Mouse (Mus musculus) megakaryocyte, embryonic 14.5 days (primary cell): Measurements from ENCODE around the gene Gpc6.

Source experiments
- FLI1 ChIP-seq: IDR thresholded peaks from 2 replicates; pipeline ENCODE4 v1.6.1; 2012; ENCODE audit warnings: low read length, inconsistent platforms, mixed read lengths
- GATA1 ChIP-seq: IDR thresholded peaks from 3 replicates; pipeline ENCODE4 v1.6.1; 2012; ENCODE audit warnings: mixed read lengths, low read length, inconsistent platforms, borderline replicate concordance

DNA sequence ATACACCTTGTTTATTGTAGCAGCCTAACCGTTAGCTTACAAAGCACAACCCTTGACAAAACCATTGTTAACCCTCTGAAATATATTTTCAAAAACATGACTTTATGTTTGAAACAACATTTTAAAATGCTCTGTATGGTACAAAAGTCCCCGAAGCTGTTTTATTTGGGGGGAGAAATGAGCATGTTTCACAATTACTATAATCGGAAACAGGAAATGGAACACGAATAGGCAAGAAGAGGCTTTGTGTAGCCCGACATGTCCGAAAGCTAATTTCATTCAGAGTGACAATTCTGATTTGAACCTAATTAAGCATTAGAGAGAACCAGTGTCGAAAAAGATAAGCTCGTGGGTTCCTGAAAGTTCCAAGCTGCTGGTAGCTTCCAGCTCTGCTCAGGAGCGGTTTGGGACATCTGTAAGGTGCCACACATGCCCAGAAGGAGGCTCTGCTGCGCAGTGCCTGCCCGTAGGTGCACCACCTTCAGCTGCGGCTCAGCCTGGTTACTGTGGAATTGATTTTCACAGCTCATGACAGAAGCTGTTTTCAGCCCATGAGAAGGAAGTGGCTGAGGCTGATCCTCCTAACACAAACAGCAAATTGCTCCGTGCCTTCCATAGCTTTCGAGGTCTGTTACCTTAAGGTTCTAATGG, 12.9 kb downstream of the Gpc6 start:
- TF ChIP-seq FLI1 (no peak), GATA1 (no peak)
